In the genomic region with DNA sequence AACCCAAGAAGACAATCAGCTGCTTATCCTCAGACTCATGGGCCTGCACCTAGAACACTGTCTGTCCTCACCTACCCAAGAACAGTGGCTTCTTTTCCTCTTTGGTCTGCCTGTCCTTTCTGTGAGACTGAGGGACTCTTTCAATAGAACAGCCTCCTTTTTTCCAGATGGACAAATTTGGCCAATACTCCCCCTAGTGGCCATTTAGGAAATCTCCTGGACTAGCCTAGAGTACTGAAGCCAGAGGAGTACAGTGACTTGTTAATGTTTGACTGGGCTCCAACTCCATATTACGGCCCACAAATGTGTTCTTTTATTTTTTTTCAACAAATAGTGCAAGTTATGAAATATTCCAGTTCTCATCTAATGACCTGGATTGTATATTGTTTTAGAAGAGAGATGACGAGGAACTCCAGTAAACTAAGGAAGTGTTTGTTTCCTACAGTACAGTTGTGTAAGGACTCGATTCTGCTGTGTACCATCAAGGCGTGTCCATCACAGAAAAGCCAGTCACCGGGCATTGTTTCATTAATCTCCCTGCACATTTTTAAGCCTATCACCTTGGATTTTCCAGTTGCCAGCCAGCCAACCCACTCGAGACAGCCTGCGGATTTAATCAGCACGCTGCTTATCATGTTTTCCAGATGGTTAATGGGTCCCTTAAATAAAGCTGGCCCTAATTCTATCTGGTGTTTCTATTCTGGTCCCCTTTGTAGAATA, we compare ENCODE assay signal across 8 mouse cellular contexts.
DNase-seq lines count a peak whose midpoint lies in the region; ATAC-seq and TF ChIP-seq lines count a peak whose summit lies in the region.

No protein-coding gene starts in this region.

- ATAC-seq in kidney, postnatal 0 days (replicated peaks; ENCODE audit: low FRiP score, low read depth) = 0 out of 2 replicates have a peak, but pooled peaks have one; percentile 36
- ATAC-seq in embryonic facial prominence, embryonic 14.5 days (ENCODE audit: low read depth) = no peak
- peak; percentile 41; the same call in 1 of the 2 replicates for ATAC-seq in lung, embryonic 16.5 days (ENCODE audit: low read depth)

- WGBS in kidney, postnatal 0 days = 82% methylated on average over 8 of the region's 8 CpGs
- 78% methylated on average over 8 of the region's 8 CpGs for WGBS in embryonic facial prominence, embryonic 14.5 days
- 59% methylated on average over 8 of the region's 8 CpGs for WGBS in lung, embryonic 16.5 days

- H3K27me3 ChIP-seq in kidney, postnatal 0 days (ENCODE audit: insufficient read depth, low read length) = no peaks in the 10 kb centered on the region
- H3K27me3 ChIP-seq in embryonic facial prominence, embryonic 14.5 days (replicated peaks; ENCODE audit: control insufficient read depth, insufficient read depth, low read length) = no peaks in the 10 kb centered on the region
- H3K27me3 ChIP-seq in lung, embryonic 16.5 days (ENCODE audit: control insufficient read depth, insufficient read depth, low read depth, low read length) = no peaks in the 10 kb centered on the region

- no peak overlapping the region for H3K4me2 ChIP-seq in kidney, postnatal 0 days (ENCODE audit: low read length)
- no peak overlapping the region for H3K4me2 ChIP-seq in embryonic facial prominence, embryonic 14.5 days (ENCODE audit: low read depth, low read length)
- no peak overlapping the region for H3K4me2 ChIP-seq in lung, embryonic 16.5 days (ENCODE audit: low read depth, low read length)

- no peak overlapping the region for H3K27ac ChIP-seq in kidney, postnatal 0 days
- H3K27ac ChIP-seq in embryonic facial prominence, embryonic 14.5 days (replicated peaks; ENCODE audit: low read depth, low read length) = no peak overlapping the region
- no peak overlapping the region for H3K27ac ChIP-seq in lung, embryonic 16.5 days (ENCODE audit: low read length)

- TF ChIP-seq CTCF in kidney, postnatal 0 days (IDR thresholded peaks at IDR 0.05; ENCODE audit: low read depth) = peak; percentile 79

- H3K9ac ChIP-seq in kidney, postnatal 0 days (ENCODE audit: low read depth, low read length) = no peak overlapping the region
- no peak overlapping the region for H3K9ac ChIP-seq in embryonic facial prominence, embryonic 14.5 days (ENCODE audit: low read depth, low read length)
- no peak overlapping the region for H3K9ac ChIP-seq in lung, embryonic 16.5 days (ENCODE audit: low read length)

- peak; percentile 84 for DNase-seq in kidney, postnatal 0 days (ENCODE audit: low spot score)
- DNase-seq in kidney, postnatal 4 days = no peak
- DNase-seq in MEL-GATA-1-ER (ENCODE audit: extremely low read depth, low read depth) = peak; percentile 46
- peak; percentile 42 for DNase-seq in embryonic facial prominence, embryonic 14.5 days (ENCODE audit: low spot score)
- peak; percentile 36 for DNase-seq in retina, postnatal 7 days (ENCODE audit: low read depth, low spot score)
- no peak for DNase-seq in spleen, postnatal 14 days (ENCODE audit: low spot score in 2 of 2)
- no peak for DNase-seq in right cerebral cortex, postnatal 25 days

- no peaks in the 10 kb centered on the region for H3K36me3 ChIP-seq in kidney, postnatal 0 days (ENCODE audit: insufficient read depth, low read length)
- no peaks in the 10 kb centered on the region for H3K36me3 ChIP-seq in embryonic facial prominence, embryonic 14.5 days (ENCODE audit: control insufficient read depth, insufficient read depth, low read length)
- no peaks in the 10 kb centered on the region for H3K36me3 ChIP-seq in lung, embryonic 16.5 days (ENCODE audit: control insufficient read depth, insufficient read depth, low read length)

- no peaks in the 10 kb centered on the region for H3K9me3 ChIP-seq in kidney, postnatal 0 days (replicated peaks; ENCODE audit: low read length)
- H3K9me3 ChIP-seq in embryonic facial prominence, embryonic 14.5 days (ENCODE audit: control insufficient read depth, low read length) = no peaks in the 10 kb centered on the region
- no peaks in the 10 kb centered on the region for H3K9me3 ChIP-seq in lung, embryonic 16.5 days (ENCODE audit: control insufficient read depth, low read length)

- H3K4me1 ChIP-seq in kidney, postnatal 0 days (replicated peaks; ENCODE audit: insufficient read depth, low read length) = no peaks in the 10 kb centered on the region
- H3K4me1 ChIP-seq in embryonic facial prominence, embryonic 14.5 days (ENCODE audit: control insufficient read depth, insufficient read depth, low read length) = no peaks in the 10 kb centered on the region
- peaks cover 6% of the 10 kb centered on the region; the same call in 1 of the 2 replicates for H3K4me1 ChIP-seq in lung, embryonic 16.5 days (replicated peaks; ENCODE audit: control insufficient read depth, insufficient read depth, low read length)

- no peak overlapping the region for H3K4me3 ChIP-seq in kidney, postnatal 0 days (replicated peaks; ENCODE audit: low read depth, low read length)
- H3K4me3 ChIP-seq in embryonic facial prominence, embryonic 14.5 days (ENCODE audit: low read depth, low read length) = no peak overlapping the region
- no peak overlapping the region for H3K4me3 ChIP-seq in lung, embryonic 16.5 days (ENCODE audit: low read length)

Comparison
In these comparisons a context has a peak if more than half of its experiments do, and no peak if none do; other contexts are left out.
1. DNase-seq: peak in kidney, postnatal 0 days (single experiment), MEL-GATA-1-ER (single experiment), embryonic facial prominence, embryonic 14.5 days (single experiment) and retina, postnatal 7 days (single experiment); none in kidney, postnatal 4 days (0 of 2), spleen, postnatal 14 days (0 of 2) and right cerebral cortex, postnatal 25 days (single experiment).